Mouse (Mus musculus): Measurements from ENCODE around the gene Zfand4.

- TF ChIP-seq POLR2A (IDR thresholded peaks at IDR 0.05; ENCODE audit: low read depth, low read length) (no peak), CTCF (conservative IDR thresholded peaks at IDR 0.05; ENCODE audit: insufficient read depth, insufficient read length, low read depth, low read length) (no peak)
Observed at GRCm38 (mm10) chr6:116369811-116370210, 105.8 kb downstream of the Zfand4 start.
